Mouse (Mus musculus) liver, embryonic 14.5 days (tissue): Measurements from ENCODE around the gene Zfp598.

ENCODE experiments used
- CTCF ChIP-seq: IDR thresholded peaks from 2 replicates; pipeline ENCODE4 v1.5.1; 2016; ENCODE audit warnings: antibody characterized with exemption, low read depth, control low read depth
- EP300 ChIP-seq: IDR thresholded peaks from 2 replicates; pipeline ENCODE4 v1.6.1; 2016; ENCODE audit warnings: antibody characterized with exemption, low read depth

DNA sequence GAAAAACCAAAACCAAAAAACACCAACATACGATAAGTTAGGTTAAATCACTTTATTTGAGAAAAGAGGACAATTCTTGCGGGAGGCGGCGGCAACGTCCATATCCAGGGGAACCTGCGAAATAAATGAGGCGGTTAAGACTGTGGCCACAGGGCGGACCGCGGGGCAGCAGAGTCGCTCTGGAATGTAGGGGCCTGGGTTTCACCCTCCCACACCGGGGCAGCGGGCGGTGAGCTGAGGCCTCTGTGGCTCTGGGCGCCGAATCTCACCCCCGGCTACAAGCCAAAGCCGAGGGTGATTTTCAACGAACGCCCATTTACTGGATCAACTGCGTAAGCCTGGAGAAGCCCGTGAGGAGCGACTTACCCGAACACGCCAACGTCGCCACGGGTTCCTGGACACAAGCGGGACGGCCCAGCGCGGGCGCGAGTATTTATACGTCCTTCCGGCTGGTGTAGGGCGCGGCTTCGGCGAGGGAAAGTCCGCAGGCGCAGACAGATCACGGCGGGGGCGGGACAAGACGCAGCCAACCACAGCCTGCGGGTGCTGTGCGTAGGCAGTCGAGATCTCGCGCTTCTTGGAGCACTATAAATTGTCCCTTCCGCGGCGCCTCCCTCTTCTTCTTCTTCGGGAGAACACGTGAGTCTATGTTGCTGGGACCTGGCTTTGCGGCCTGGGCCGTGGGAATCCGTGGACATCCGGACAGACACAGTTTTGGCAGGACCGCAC is 50.2 kb downstream of the Zfp598 start:
- TF ChIP-seq CTCF (no peak), EP300 (peak; percentile 54)
